Mouse (Mus musculus) skeletal muscle tissue, adult 2 months (tissue): ENCODE data around the gene Prdx6.
A peak's percentile ranks its signal among the peaks of the same experiment; 100 is the strongest.
"Not testable (repeated sequence)": the region's sequence is repeated elsewhere in the genome, so short reads cannot be mapped to it uniquely, and the experiment has no call there.

ENCODE experiments used
- DNase-seq: peaks from one replicate; pipeline ENCODE4 v3.0.0-alpha.2; 2012; ENCODE audit warnings: low read depth, low spot score

Prdx6 gene

DNA sequence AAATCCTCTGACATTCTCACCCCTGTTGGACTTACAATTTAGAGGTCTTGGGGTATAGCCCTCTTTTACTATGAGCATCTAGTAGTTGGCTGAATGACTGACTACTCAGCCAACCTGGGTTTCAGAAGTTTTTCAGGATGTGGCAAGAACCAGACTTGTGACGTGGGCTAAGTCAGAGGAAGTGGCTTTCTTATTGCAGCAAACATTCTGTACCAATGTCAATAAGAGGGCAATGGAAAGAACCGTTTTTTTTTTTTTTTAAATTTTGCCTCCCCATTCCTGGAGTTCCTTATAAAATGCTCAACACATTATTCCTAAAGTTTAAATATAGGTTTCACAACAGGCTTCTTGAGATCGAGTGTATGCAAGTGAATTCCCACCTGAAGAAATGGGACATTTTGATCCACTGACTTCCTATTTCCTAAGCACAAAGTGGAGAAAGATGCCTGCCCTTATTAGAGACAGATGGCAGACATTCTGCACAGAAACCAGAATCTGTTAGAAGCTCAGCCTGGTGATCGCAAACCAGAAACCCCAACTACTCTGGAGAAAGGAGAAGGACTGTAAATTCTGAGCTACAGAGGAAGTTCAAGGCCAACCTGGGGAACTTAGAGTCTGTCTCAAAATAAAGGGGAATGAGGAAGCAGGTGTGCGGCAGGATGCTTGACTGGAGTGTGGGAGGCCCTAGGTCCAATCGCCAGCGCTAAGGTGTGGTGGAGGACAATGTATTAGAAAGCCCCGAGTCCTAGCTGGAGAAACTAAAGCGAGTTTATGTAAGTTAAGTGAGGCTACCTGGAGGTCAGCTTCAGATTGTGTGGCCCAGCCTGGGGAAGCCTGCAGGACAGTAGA lies 622 bp upstream of the Prdx6 start:
- no peak for DNase-seq

DNA sequence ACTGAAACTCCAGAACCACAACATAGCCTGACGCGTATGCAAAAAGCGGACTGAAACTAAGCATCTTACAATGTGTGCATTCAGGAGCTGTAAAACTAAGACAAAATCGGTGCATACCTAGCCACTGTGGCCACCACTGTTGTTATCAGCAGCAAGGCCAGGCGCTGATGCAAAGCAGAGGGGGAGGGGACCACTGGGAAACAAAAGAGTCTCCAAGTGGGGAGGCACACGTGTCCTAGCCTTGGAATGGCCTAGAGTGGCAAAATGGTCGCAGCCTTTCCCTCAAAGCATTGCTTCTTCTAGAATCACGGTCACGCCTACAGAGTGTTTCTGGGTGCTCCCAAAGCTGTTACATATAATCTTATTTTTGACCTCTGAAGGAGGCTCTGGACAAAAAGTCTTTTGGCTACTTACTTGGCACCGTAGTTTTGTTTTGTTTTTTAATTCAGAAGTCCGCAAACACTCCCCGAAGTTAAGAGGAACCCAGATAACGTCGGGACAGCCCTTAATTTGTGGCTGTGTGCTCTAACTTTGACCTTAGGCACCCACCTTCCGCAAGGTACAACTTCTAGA lies 902 bp downstream of the Prdx6 start:
- DNase-seq = peak; percentile 12

DNA sequence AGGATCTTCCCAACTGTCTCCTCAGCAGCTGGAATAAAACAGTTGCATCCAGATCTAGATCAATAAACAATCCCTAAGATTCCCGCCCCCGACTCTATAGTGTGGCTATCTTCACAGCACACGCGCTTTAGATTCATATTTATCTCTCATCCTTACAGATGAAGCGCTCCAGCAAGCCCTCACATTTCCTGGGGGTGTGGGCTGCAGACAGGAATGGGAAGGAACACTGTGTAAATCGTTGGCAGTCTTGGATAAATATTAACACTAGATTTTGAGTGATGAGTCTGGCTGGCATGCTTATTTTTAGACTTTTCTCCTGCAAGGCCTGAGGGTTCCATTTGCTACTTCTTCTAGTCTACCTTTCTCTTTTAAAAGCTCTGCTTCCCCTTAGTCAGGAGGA lies 1.6 kb downstream of the Prdx6 start:
- no peak for DNase-seq

DNA sequence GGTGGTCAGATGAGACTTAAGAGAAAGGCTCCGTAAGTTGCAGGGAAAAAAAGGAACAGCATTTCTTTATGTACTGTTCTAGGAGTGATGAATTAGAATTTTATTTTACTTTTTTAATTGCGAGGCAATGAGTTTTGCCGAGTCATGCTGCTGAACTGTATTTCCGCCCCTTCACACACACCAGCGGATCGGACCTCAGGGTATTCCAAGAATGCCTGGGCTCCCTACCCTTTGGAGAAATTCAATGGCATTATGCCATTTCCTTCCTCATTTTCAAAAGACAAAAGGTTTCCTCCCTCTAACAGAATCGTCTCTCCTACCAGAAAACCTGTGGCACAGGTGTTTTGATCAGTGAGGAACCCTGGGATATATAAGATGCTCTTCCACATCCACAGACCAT lies 2.3 kb downstream of the Prdx6 start:
- no peak for DNase-seq

DNA sequence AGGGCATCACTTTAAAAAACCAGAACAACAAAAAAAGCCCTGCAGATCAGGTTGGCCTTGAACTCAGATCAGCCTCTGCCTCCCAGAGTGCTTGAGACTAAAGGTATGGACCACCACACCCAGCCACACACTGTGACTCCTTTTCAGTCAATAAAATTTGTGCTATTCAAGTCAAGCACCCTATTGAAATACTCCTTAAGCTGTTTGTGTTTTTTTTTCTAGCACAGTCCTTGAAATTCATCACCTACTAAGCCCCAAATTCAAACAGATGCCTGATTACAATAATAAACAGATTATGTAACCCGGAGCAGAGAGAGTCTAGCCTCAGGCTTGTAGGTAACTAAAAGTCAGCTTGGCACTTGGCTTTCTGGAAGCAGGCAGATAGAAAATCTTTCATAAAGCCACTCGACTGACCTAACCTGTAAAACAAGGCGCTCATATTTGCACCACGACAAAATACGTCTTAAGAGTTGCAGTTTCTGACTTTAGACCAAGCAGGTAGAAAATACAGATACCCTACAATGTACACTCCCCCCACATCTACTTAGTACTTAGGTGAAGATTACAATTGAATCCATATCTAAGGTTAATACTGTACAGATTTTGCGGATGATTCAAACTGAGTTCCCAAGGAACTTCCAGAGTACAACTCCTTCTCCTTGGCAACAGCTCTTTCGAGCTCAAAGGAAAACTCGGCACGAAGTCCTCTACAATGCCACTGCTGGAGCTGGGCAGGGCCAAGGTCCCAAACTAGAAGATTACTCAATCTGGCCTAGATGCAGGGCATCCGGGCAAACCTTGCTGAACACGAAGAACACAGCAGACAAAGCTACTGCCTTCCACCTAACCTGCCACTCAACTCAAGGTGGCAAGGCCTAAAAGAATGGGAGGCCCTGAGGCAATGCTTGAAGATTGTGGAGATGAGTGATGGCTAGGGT lies 3.1 kb downstream of the Prdx6 start:
- DNase-seq = peak; percentile 25

DNA sequence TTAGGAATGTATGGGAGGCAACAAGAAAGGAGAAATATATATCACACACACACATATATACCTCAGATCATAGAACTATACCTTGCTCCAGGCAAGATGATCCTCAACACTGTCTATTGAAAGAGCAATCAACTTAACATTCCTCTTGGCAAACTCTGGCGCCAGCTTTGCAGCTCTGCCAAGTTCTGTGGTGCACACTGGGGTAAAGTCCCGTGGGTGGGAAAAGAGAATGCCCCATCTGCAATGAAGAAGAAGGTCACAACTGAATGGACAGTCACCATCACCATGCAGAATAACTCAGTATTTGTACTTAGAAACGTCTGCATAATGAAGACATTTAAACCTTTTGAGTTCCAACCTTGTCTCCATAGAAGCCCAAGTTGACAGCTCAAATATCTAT lies 3.8 kb downstream of the Prdx6 start:
- DNase-seq = no peak

DNA sequence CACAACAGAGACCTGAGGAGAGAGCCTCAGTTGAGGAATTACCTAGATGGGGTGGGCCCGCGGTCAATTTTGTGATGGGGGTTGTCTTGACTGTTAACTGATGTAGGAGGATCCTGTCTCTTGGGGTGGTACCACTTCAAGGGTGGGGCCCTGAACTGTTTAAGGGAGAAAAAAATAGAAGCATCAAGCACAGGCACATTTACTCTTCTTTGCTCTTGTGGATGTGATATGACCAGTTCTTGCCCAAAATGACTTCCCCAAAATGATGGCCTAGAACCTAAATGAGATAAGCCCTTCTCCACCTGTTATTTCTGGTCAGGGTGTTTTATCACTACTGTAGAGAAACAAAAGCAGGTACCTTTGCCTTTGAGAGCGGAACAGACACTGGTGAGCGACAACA lies 13.3 kb downstream of the Prdx6 start:
- no peak for DNase-seq

DNA sequence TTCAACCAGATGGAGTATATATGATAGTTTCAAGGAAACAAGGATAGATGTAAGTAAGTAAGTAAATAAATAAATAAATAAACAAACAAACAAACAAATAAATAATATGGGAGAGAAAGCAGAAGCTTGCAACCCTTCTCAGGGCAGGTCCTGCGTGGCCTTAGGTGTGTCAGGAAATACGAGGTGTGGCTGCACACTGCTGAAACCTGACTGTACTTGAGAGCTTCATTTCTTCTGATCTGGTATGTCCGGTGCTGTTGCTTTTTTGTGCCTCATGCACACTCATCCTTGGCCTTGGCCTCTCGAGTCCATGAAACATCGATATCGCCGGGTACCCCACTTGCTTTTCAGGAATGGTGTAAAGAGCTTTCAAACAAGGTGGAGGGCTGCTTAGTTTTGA lies 13.7 kb downstream of the Prdx6 start:
- DNase-seq = no peak

DNA sequence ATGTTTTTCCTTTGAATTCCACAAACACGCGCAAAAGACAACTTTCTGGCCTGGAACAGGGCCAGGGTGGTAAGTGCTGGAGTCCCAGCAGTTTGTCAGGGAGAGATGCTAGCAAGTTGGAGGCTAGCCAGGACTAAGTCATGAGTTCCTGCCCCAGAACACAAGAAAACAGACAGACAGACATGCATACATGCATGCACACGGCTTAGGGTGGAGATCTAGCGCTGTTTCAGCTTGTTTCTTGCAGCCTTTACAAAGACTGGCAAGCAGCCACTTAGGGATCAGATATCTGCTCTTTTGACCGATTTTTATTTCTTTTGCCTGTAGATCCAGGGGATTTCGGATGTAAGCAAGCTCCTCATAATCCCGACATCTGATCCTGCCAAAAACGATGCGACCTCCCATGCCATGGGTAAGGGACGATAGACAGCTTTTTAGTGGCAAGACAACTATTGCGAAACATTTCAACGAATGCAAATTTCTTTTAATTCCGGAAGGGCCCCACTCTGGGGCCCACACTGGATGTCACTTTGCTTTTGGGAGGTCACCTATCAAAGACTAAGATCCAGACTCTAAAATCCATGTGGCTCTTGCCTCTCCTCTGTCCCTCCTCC lies 17.7 kb downstream of the Prdx6 start:
- DNase-seq = no peak

DNA sequence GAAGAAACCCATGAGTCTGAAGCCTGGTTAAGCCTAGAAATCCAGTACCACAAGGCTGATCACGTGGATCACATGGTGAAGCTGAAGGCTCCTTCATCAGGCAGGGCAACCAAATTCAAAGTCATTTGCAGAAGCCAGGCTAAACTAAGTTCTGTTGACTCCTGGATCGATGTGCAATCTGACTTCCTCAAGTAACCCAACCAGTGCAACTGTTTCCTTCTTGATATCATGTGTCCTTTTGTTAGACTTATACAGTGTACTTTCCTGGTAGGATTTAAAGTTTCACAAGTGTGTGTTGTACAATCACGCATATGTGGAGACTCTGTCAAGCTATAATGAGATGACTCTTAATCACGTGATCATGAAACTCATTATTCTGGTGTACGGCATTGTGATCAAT lies 18.8 kb downstream of the Prdx6 start:
- DNase-seq = no peak

DNA sequence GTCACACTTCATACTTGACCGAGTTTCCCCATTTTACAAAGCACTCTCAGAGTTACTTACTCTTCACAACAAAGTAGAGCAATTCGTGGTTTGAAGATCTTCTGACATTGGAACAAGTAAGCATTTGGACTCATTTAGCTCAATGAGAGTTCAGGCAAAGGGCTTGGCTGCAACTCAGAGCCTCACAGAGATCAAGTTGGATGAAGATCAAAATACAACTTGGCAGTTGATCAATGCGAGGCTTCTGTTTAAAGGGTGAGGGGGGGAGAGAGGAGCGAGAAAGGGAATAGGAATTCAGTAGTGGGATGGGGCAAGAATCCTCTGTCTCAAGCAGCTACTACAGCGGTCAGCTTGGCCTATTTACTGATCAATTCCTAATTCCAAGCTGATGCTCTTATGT lies 26.2 kb downstream of the Prdx6 start:
- peak; percentile 42 for DNase-seq

DNA sequence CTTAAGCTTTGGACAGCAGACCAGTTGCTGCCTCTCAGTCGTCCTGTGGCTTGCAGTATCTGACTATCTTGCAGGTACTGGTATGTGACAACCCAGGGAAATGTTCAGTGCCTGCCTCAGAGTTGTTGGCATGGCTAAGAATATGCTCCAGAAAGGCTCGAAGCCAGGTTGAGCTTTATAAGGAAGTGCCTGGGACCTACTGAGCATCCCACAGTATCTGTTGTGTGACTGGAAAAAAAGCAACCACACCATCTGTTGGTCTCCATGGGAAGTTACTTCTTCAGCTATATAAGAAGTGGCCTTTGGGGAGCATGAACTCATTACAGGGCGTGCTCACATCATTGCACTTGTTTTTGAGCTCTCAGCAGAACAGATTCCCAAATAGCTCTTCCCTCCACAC lies 31.2 kb downstream of the Prdx6 start:
- DNase-seq = no peak

DNA sequence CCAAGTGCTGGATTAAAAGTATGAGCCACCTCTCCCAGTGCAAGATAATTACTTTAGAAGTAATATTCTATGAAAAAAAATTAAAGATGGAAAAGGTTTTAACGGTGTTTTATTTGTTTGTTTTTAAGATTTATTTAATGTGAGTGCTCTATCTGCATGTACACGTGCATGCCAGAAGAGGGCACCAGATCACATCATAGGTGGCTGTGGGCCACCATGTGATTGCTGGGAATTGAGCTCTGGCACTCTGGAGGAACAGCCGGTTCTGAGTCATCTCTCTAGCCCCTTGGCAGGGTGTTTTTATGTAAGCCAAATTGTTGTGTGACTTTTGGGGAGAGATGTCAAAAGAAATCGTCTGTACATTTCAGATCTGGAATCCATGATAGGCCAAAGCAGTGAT lies 36.6 kb downstream of the Prdx6 start:
- DNase-seq = no peak

DNA sequence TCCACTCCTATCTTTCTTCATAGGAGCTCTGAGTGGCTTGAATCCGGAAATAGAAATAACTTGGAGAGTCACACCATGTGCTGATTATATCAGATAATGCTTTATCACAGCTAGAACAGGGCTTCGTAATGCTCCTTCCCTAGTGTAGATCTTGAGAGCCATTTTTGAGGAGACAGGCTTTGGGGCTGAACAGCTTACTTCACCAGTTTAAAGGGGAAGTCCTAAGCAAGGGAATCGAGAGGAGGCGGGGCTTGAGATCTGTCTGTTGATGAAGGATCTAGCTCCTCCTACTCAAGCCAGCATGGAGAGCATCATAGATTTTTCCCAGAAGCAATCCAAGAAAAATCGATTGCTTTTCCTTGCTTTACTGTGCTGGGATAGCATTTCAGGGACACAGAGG lies 51.2 kb downstream of the Prdx6 start:
- DNase-seq = no peak

DNA sequence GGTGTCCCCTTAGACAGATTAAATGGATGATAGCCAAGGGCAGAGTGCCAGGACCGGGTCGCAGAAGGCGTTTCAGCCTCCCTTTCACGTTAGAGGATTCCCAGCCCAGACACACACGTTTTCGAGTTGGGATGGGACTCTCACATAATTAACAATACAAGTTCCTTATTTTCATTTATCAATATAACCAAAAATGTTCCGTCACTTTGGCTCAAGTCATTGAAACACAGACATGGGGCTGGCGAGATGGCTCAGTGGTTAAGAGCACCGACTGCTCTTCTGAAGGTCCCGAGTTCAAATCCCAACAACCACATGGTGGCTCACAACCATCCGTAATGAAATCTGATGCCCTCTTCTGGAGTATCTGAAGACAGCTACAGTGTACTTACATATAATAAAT lies 54.7 kb downstream of the Prdx6 start:
- not testable (repeated sequence) for DNase-seq

DNA sequence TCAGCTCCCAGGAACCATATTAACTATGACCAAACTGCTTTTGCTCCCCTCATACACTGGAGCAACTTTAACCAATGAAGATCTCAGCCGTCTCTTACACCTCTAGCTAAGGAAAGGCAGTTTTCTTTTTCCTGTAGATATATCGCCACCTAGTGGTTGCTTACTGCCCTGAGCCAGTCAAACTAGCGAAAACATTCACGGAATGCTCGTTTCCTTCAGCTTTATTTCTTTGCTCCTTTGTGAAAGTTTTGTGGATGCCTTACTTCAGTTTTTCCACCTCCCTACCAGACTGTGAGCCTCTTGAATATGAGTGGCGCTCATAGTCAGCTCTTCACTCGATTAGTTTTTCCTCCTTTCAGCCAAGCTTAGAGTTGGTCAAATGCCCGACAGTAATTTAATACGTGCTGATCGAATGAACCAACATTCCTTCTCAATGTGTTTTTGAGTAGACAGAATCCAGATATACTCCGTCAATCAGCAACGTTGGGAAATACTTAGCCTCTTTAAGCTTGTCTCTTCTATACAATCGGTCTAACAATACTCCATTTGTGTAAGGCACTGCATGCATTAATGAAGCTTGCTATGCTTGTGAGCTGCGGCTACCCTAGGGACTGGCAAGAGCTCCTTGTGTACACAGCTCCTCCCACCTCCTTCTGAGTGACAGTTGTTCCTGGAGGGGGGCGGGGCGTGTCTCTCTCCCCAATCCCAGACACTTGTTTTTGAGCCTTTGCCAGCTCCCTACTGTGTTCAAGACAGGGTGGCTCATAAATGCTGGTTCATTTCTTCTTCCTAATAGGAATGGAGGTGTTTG lies 55.3 kb downstream of the Prdx6 start:
- peak; percentile 54 for DNase-seq

DNA sequence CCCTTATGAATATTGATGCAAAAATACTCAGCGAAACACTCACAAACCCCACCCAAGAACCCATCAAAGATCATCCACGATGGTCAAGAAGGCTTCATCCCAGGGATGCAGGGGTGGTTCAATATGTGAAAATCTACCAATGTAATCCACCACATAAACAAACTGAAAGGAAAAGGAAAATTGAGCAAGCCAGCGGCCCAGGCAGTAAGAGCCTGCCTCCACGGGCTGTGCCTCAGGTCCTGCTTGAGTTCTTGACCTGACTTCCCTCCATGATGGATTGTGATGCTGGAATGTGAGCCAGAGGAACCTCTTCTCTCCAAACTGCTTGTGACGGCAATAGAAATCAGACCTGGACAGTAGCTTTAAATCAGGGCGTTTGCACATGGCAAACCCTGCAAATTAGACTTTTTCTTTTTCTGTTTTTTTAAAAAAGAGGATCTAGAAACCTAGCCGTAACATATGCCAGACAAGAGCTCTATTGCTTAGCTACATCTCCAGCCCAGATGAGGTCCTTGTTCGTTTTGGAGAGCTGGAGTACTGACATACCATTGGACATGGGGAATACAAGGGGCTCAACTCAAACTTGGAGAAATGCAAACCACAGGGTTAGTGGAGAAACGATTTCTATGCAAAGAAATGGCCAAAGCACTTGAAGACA lies 60.6 kb downstream of the Prdx6 start:
- DNase-seq = no peak
